Mouse (Mus musculus) heart, embryonic 12.5 days (tissue): ENCODE results near the gene Acp7. TPM values are rescaled to one million over a fixed set of nuclear protein-coding genes. Genes with fewer than 3 reads are reported as not detected.

ENCODE experiments used
- ATAC-seq: fragments of 200-750 bp; cut with Nextera tagmentation; 2 replicates; pipeline ENCODE4 v1.8.0; 2017; ENCODE audit warnings: moderate TSS enrichment, moderate library complexity; ENCODE audit not compliant: insufficient number of reproducible peaks, low FRiP score
- H3K27ac ChIP-seq: fragments of 300-500 bp; sonication (generic); 2 replicates; pipeline ENCODE4 v1.5.1; 2016; ENCODE audit warnings: mild to moderate bottlenecking, moderate library complexity; ENCODE audit not compliant: poor library complexity, severe bottlenecking
- H3K27me3 ChIP-seq: fragments of 300-500 bp; sonication (generic); replicated peaks from 2 replicates; pipeline ENCODE4 v1.6.1; 2016; ENCODE audit warnings: mild to moderate bottlenecking, moderate library complexity
- H3K36me3 ChIP-seq: fragments of 300-500 bp; sonication (generic); 2 replicates; pipeline ENCODE4 v1.6.1; 2016; ENCODE audit warnings: mild to moderate bottlenecking, moderate library complexity
- H3K4me1 ChIP-seq: fragments of 300-500 bp; sonication (generic); replicated peaks from 2 replicates; pipeline ENCODE4 v1.6.1; 2016; ENCODE audit warnings: mild to moderate bottlenecking
- H3K4me2 ChIP-seq: fragments of 300-500 bp; sonication (generic); 2 replicates; pipeline ENCODE4 v1.6.1; 2016; ENCODE audit warnings: mild to moderate bottlenecking, moderate library complexity
- H3K4me3 ChIP-seq: fragments of 300-500 bp; sonication (generic); 2 replicates; pipeline ENCODE4 v1.5.1; 2016; ENCODE audit warnings: mild to moderate bottlenecking
- H3K9ac ChIP-seq: fragments of 300-500 bp; sonication (generic); 2 replicates; pipeline ENCODE4 v1.6.1; 2016; ENCODE audit warnings: mild to moderate bottlenecking, moderate library complexity
- H3K9me3 ChIP-seq: fragments of 300-500 bp; sonication (generic); replicated peaks from 2 replicates; pipeline ENCODE4 v1.6.1; 2016; ENCODE audit warnings: mild to moderate bottlenecking, moderate library complexity
- WGBS: fragments of 180-500 bp; shearing (Covaris S2); methylation state at CpG from one replicate; pipeline ENCODE4 v1.1.7; 2016; 5-methylcytosine and 5-hydroxymethylcytosine counted together
- polyA plus RNA-seq: library from polyadenylated mRNA; unstranded; fragments of >200 nt; fragmentation: Nextera tagmentation; extraction: Ambion mirVana; gene quantifications from 2 replicates; pipeline ENCODE4 v1.2.1, GENCODE M21; 2016

Acp7 gene
- polyA plus RNA-seq, 1 experiment from 2014 or later = not detected

DNA sequence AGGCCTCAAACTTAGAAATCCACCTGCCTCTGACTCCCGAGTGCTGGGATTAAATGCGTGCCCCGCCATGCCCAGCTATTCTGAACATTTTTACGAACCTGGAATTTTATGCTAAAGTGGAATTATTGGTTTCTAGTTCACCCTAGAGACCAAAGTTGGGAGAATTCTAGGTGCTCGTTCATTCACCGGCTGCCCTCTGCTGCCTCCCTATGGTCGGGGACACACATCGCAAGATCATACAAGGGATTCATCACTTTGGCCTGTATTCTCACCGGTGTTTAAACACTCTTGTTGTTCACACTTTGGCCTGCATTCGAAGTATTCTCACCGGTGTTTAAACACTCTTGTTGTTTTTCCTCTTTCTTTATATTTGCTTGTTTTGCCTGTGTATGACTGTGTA lies 30.1 kb downstream of the Acp7 start:
- H3K36me3 ChIP-seq = no peaks in the 10 kb centered on the region
- peaks cover 15% of the 10 kb centered on the region for H3K4me1 ChIP-seq
- 11% methylated on average over 11 of the region's 11 CpGs for WGBS
- H3K27me3 ChIP-seq = no peaks in the 10 kb centered on the region
- ATAC-seq = no peak
- no peak overlapping the region for H3K4me3 ChIP-seq
- H3K9ac ChIP-seq = no peak overlapping the region
- H3K4me2 ChIP-seq = no peak overlapping the region
- no peaks in the 10 kb centered on the region for H3K9me3 ChIP-seq
- H3K27ac ChIP-seq = no peak overlapping the region

DNA sequence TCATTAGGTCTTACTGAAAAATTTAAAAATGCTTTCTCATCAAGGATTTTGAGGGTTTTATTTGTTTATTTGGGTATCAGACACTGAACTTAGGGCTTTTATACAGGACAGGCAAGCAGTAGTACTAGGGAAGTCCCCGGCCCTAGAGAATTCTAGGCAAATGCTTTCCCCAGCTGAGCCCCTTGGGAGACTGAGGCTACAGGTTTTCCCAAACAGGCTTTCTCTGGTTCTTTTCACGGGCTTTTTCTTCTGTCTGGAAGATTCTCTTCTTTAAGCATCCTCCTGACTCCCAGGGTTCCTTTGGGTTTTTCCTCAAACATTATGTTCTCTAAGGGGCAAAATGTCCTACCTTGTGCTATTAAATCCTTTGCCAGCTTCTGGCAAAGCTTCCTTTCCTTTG lies 32.2 kb downstream of the Acp7 start:
- H3K4me1 ChIP-seq = peaks cover 33% of the 10 kb centered on the region
- H3K4me3 ChIP-seq = no peak overlapping the region
- no peak overlapping the region for H3K27ac ChIP-seq
- no peaks in the 10 kb centered on the region for H3K9me3 ChIP-seq
- H3K9ac ChIP-seq = no peak overlapping the region
- no peaks in the 10 kb centered on the region for H3K36me3 ChIP-seq
- WGBS = 68% methylated on average over 2 of the region's 2 CpGs
- no peak overlapping the region for H3K4me2 ChIP-seq
- ATAC-seq = no peak
- no peaks in the 10 kb centered on the region for H3K27me3 ChIP-seq

DNA sequence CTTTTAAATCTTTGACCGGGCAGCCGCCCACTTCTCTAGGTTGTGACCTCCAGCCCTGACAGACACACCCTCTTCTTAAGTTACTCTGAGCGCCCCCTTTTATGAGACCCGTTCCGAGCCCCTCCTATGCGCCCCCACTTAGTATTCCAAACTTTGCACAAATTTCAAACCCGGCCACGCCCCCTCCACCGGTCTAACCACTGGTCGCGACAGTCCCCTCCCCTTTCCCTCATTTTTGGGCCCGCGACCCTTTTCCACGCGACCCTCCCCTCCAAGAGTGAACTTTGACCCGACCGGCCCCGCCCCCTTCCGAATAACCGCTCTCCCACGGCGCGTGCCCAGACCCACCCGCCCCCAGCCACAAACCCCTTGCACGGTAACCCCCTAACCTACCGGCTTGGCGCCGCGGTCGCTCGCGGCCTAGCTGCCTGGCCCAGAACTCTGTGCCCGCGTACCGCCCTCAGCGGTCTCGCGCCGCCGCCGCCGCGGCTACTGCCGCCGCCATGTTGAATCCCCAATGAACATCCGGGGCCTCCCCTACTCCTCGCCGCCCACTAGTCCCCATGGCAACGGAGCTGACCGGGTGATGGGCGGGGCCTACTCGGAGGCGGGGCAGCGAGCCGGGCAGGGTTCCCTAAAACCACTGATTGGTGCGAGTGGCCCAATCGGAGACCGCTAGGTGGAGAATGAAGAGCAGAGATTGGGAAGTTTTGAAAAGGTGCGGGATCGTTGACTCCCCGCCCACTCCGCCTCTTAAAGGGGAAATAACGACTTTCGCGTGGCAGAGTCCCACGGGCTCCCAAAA lies 33.3 kb downstream of the Acp7 start, which contains the start of the genes Samd4b and Pak4:
Samd4b (minus strand) TSS at position 503 of the 805 bp plus-strand sequence.
Pak4 (minus strand) TSS at position 544 of the 805 bp plus-strand sequence.
- Histone ChIP-seq H3K36me3 (no peaks in the 10 kb centered on the region), H3K4me2 (peak within 1 kb of the TSS; percentile 84), H3K9me3 (no peaks in the 10 kb centered on the region), H3K27ac (peak within 1 kb of the TSS; percentile 72), H3K27me3 (no peaks in the 10 kb centered on the region), H3K4me3 (peak within 1 kb of the TSS; percentile 84), H3K9ac (peak within 1 kb of the TSS; percentile 79), H3K4me1 (peaks cover 44% of the 10 kb centered on the region)
- under 1% methylated on average over 66 of the region's 66 CpGs for WGBS
- peak; percentile 97 for ATAC-seq

DNA sequence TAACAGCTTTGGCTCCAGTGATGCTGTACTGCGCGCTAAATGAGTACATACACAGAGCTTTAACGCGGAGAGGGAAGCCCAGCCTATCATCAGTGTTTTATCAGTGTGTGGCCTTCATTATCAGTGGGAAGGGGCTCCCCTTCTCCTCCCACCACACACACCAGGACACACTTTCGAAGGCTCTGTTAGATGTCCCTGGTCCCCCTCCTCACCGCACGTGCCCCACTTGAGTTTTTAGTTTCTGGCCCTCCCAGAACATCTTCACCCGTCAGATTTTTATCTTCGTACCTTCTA lies 33.9 kb downstream of the Acp7 start:
- H3K27ac ChIP-seq = peak overlapping the region; percentile 72; the same call in 1 of the 2 replicates

DNA sequence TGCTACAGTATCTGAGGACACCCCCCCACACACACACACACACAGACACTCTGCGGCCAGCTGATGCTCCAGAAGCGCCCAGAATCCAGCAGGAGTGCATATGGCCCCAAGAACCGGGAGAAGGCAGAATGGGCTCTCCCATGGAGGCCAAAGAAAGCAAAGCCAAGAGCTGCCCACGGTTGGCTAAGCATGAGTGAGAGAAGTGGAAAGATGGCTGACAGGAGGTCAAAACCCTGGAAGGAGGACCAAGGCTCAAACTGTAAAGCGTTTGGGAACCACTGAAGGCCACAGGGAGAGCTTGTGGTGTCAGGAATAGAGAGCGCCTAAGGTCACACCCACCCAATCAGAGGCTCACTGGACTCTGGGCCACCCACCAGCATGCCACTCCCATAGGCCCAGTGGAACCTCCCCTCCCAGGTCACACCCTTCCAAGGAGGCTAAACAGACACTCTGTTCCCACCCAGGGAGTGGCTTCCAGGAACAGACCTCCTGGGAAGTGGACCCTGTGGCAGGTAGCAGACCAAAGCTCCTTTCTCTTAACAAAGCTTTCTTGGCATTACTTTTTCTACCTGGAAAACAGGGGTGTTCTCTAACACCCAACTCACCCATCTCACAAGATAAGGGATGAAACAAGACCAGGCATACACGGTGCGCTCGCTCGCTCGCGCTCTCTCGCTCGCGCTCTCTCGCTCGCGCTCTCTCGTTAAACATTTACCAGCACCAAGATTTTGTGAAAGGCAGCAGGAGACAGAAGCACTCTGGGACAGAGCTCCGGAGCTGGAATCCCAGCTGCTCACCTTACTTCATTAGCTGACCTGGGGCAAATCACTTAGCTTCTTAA lies 34.5 kb downstream of the Acp7 start:
- no peaks in the 10 kb centered on the region for H3K36me3 ChIP-seq
- 38% methylated on average over 20 of the region's 20 CpGs for WGBS
- no peaks in the 10 kb centered on the region for H3K27me3 ChIP-seq
- H3K9me3 ChIP-seq = no peaks in the 10 kb centered on the region
- peaks cover 56% of the 10 kb centered on the region for H3K4me1 ChIP-seq
- H3K4me2 ChIP-seq = peak overlapping the region; percentile 84
- H3K27ac ChIP-seq = peak overlapping the region; percentile 72; the same call in 1 of the 2 replicates
- peak; percentile 78 for ATAC-seq
- peak overlapping the region; percentile 79 for H3K9ac ChIP-seq
- H3K4me3 ChIP-seq = peak overlapping the region; percentile 84

More for the DNA sequence above, 33.9 kb downstream of the Acp7 start:
- Histone ChIP-seq H3K27me3 (no peaks in the 10 kb centered on the region), H3K4me1 (peaks cover 50% of the 10 kb centered on the region), H3K36me3 (no peaks in the 10 kb centered on the region), H3K4me3 (peak overlapping the region; percentile 84), H3K9me3 (no peaks in the 10 kb centered on the region), H3K4me2 (peak overlapping the region; percentile 84), H3K9ac (peak overlapping the region; percentile 79)
- no peak for ATAC-seq
- WGBS = 7% methylated on average over 9 of the region's 9 CpGs

DNA sequence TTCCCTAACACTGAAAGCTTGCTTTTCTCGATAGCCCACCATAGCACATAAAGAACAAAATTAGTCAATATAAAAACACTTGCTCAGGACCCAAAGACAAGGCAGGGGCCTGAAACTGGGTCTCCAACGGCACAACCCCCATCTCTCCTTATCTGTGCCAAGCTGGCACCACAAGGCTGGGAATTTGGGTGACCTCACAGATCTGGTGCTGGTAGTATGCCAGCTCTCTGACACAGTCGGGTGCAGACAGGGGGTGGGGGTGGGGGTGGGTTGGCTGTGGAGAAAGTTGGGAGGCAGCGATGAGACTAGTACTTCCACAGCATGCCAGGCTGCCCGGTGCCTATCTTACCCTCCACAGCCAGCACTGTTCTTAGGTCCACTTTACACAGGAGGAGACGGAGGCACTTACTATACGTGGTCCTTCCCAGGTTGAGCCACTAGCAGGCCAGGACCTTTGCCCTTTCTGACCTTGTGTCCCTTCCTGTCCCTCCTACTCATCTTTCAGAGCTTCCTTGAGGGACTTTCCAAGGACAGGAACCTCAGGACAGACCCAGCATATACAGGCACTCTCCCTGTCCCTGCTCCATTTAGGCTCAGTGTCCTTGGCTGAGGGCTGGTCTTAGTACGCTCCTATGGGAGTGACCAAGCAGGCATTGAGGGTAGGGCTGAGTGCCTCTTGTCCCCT lies 35.2 kb downstream of the Acp7 start:
- no peak overlapping the region for H3K4me3 ChIP-seq
- peak overlapping the region; percentile 84 for H3K4me2 ChIP-seq
- no peak overlapping the region for H3K9ac ChIP-seq
- ATAC-seq = no peak
- H3K9me3 ChIP-seq = no peaks in the 10 kb centered on the region
- no peaks in the 10 kb centered on the region for H3K27me3 ChIP-seq
- H3K4me1 ChIP-seq = peaks cover 59% of the 10 kb centered on the region
- no peaks in the 10 kb centered on the region for H3K36me3 ChIP-seq
- H3K27ac ChIP-seq = no peak overlapping the region
- 71% methylated on average over 8 of the region's 8 CpGs for WGBS

DNA sequence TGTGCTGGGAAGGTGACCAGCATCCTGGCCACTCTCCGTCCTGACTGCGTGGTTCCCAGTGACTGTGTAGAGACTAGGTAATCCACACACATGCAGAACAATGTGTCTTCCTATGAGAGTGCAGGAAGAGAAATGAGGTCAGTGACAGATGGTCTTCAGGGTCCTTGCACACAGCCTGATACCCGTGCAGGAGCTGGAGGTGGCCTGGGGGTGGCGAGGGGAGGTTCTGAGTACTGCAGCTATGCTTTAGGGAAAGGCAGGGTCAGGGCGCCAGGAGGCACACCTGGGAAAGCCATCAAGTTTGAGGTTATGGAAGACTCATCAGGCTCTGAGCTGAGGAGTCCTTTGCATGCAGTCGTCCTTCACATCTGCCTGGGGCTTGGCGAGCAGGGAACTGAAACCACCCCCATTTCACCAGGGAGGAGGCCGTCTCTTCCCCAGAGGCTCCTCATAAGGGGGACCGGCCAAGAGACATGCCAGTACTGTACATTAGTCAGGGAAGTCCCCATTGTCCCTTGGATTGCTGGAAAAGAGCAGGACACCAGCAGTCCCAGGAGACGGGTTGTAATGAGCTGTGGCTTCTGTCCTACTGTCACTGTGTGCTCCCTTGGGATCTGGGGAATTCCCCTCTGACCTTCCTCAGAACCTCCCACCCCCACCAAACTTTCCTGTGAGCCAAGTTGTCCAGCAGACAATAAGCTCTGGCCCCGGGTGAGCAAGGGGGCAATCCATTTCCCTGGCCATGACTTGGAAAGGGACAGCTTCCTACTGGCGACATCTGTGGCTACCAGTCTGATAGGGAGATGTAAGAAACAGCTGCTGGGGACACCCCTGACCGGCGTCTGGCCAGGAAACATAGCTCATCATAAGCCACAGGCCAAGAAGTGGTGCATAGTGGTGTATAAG lies 37.7 kb downstream of the Acp7 start:
- H3K9me3 ChIP-seq = no peaks in the 10 kb centered on the region
- no peak overlapping the region for H3K27ac ChIP-seq
- no peaks in the 10 kb centered on the region for H3K27me3 ChIP-seq
- peaks cover 77% of the 10 kb centered on the region for H3K4me1 ChIP-seq
- no peak overlapping the region for H3K4me3 ChIP-seq
- ATAC-seq = no peak
- H3K9ac ChIP-seq = 0 out of 2 replicates have a peak overlapping the region, but pooled peaks have one; percentile 12
- 47% methylated on average over 14 of the region's 14 CpGs for WGBS
- no peak overlapping the region for H3K4me2 ChIP-seq
- no peaks in the 10 kb centered on the region for H3K36me3 ChIP-seq

DNA sequence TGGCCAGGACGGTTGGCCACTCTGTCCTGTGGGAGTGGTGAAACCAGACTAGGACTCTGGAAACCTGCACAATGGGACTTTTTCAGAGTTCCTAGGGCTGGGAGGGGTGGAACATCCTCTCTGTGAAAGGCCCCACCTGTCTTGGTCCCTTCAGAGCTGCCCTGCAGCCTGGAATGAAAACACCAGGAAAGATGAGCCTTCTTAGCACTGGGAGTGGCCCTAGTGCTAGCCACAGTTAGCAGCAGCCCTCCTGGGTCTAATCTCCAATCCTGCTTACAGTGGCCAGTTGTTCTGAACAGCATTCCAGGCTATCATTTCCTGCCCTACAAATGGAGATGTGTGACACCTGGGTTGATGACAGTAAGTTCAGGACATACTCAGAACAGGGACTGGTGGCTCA lies 39.3 kb downstream of the Acp7 start:
- 48% methylated on average over 1 of the region's 1 CpGs for WGBS
- Histone ChIP-seq H3K9ac (no peak overlapping the region), H3K4me3 (no peak overlapping the region), H3K27ac (no peak overlapping the region), H3K9me3 (no peaks in the 10 kb centered on the region), H3K27me3 (no peaks in the 10 kb centered on the region), H3K4me2 (no peak overlapping the region), H3K4me1 (peaks cover 87% of the 10 kb centered on the region), H3K36me3 (no peaks in the 10 kb centered on the region)
- ATAC-seq = no peak

DNA sequence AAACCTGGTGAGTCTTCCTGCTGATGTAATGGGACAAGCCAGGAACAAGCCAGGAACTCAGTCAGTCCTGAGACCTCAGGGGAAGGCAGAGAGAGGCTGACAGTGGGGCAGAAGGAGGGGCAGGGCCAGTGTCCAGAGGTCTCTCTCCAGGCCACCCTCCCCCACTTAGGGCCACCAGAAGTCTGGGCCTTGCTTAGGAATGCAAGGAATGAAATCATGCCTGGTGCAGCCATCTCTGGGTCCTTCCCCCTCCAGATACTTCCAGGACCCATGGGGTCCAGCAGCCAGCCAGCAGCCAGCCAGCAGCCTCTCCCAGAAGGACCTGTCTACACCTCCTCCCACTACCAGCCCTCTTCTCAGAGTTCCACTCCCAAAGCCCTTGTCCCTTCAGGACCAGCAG lies 43.5 kb downstream of the Acp7 start:
- H3K4me3 ChIP-seq = no peak overlapping the region
- peaks cover 82% of the 10 kb centered on the region for H3K4me1 ChIP-seq
- peak overlapping the region; percentile 32 for H3K4me2 ChIP-seq
- H3K36me3 ChIP-seq = no peaks in the 10 kb centered on the region
- H3K9ac ChIP-seq = peak overlapping the region; percentile 44; the same call in 1 of the 2 replicates
- peak overlapping the region; percentile 79 for H3K27ac ChIP-seq
- ATAC-seq = peak; percentile 52
- no peaks in the 10 kb centered on the region for H3K9me3 ChIP-seq
- H3K27me3 ChIP-seq = no peaks in the 10 kb centered on the region

DNA sequence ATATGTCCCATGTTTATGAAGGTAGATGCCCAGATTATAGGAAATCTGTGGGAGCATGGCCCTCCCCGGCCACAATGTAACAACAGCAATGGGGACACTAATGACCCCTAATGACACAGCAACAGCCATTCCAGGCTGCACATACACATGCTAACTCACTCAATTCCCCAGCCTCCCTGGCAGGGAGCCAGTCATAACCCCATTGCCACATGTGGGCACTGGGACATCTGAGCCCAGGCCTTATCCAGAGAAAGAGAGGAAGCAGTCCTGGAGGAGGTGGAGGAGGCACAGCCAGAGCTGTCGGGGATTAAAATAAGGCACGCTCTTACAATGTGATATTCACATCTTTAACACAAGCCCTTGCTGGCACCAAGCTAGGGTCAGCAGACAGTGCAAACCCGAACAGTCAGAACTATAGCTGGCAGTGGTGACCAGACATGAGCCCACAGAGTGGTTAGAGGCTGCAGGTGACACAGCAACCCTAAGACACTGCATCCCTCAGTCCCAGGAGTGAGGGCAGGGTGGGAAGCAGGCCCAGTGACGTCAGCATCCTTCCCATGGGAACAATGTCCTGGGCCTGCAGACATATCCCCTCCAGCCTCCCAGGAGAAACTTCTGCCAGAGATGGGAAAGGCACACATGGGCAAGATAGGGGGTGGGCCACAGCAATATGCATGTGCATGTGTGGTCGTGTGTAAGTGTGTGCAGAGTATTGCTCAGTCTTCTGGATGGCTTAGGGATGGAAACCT lies 44.3 kb downstream of the Acp7 start:
- H3K9ac ChIP-seq = peak overlapping the region; percentile 44; the same call in 1 of the 2 replicates
- no peak overlapping the region for H3K4me3 ChIP-seq
- H3K27ac ChIP-seq = peak overlapping the region; percentile 79
- peak overlapping the region; percentile 32; the same call in 1 of the 2 replicates for H3K4me2 ChIP-seq
- no peaks in the 10 kb centered on the region for H3K27me3 ChIP-seq
- 42% methylated on average over 6 of the region's 6 CpGs for WGBS
- H3K9me3 ChIP-seq = no peaks in the 10 kb centered on the region
- peak; percentile 15; the same call in 1 of the 2 replicates for ATAC-seq
- H3K4me1 ChIP-seq = peaks cover 80% of the 10 kb centered on the region
- no peaks in the 10 kb centered on the region for H3K36me3 ChIP-seq
